Mouse (Mus musculus) olfactory bulb, adult 2 months (tissue): Measurements from ENCODE around the gene Trim72.

Source experiments
- CTCF ChIP-seq: fragments of 200-500 bp; IDR thresholded peaks from 2 replicates; pipeline ENCODE4 v1.5.1; 2012; ENCODE audit warnings: low read depth, mild to moderate bottlenecking, low read length, moderate library complexity; ENCODE audit not compliant: insufficient read depth
- POLR2A ChIP-seq: fragments of 200-500 bp; IDR thresholded peaks from 2 replicates; pipeline ENCODE4 v1.6.1; 2012; ENCODE audit warnings: mild to moderate bottlenecking, low read depth, low read length, moderate library complexity; ENCODE audit not compliant: insufficient read depth

GRCm38 (mm10) chr7:128025381-128025780, 21.6 kb downstream of the Trim72 start:
- no peak for TF ChIP-seq CTCF
- no peak for TF ChIP-seq POLR2A
